Mouse (Mus musculus): Measurements from ENCODE around the gene Ebf4.

The Ebf4 gene

GRCm38 (mm10) chr2:130294936-130295277 is at the start of gene Ebf4:
TSS of gene Ebf4 (plus strand) at chr2:130295169.
- peak; percentile 10 for DNase-seq (ENCODE audit: low spot score)

- peak; percentile 48 for DNase-seq (ENCODE audit: low spot score)
Observed at GRCm38 (mm10) chr2:130246912-130247311, 48.1 kb upstream of the Ebf4 start.

GRCm38 (mm10) chr2:130248226-130248625 is 46.7 kb upstream of the Ebf4 start:
- DNase-seq (ENCODE audit: low spot score), result no peak

GRCm38 (mm10) chr2:130256762-130257161 is 38.2 kb upstream of the Ebf4 start:
- DNase-seq (ENCODE audit: low spot score), result no peak

GRCm38 (mm10) chr2:130260822-130261221 is 34.1 kb upstream of the Ebf4 start:
- DNase-seq (ENCODE audit: low spot score), result no peak

- no peak for DNase-seq (ENCODE audit: low spot score)
Observed at GRCm38 (mm10) chr2:130261914-130262313, 33.1 kb upstream of the Ebf4 start.

GRCm38 (mm10) chr2:130262398-130262797 is 32.6 kb upstream of the Ebf4 start:
- no peak for DNase-seq (ENCODE audit: low spot score)

- DNase-seq (ENCODE audit: low spot score), result no peak
Observed at GRCm38 (mm10) chr2:130265520-130265919, 29.4 kb upstream of the Ebf4 start.

GRCm38 (mm10) chr2:130268074-130268473 is 26.9 kb upstream of the Ebf4 start:
- no peak for DNase-seq (ENCODE audit: low spot score)

GRCm38 (mm10) chr2:130273732-130274131 is 21.2 kb upstream of the Ebf4 start:
- peak; percentile 11 for DNase-seq (ENCODE audit: low spot score)

- DNase-seq (ENCODE audit: low spot score), result peak; percentile 99
Observed at GRCm38 (mm10) chr2:130274149-130274861, 20.7 kb upstream of the Ebf4 start, which contains the start of gene Nop56. TSS of gene Nop56 (plus strand) at chr2:130274430.

GRCm38 (mm10) chr2:130274862-130275261 is 20.1 kb upstream of the Ebf4 start:
- DNase-seq (ENCODE audit: low spot score), result no peak

GRCm38 (mm10) chr2:130275649-130276048 is 19.3 kb upstream of the Ebf4 start:
- no peak for DNase-seq (ENCODE audit: low spot score)

GRCm38 (mm10) chr2:130279600-130280091 is 15.3 kb upstream of the Ebf4 start:
- no peak for DNase-seq (ENCODE audit: low spot score)

- no peak for DNase-seq (ENCODE audit: low spot score)
Observed at GRCm38 (mm10) chr2:130280224-130280623, 14.7 kb upstream of the Ebf4 start.

- DNase-seq (ENCODE audit: low spot score), result no peak
Observed at GRCm38 (mm10) chr2:130280818-130281217, 14.2 kb upstream of the Ebf4 start.

GRCm38 (mm10) chr2:130283854-130284654 is 10.9 kb upstream of the Ebf4 start, which contains the start of gene Idh3b:
TSS of gene Idh3b (minus strand) at chr2:130284547.
- peak; percentile 88 for DNase-seq (ENCODE audit: low spot score)

- DNase-seq (ENCODE audit: low spot score), result no peak
Observed at GRCm38 (mm10) chr2:130289086-130289485, 5.9 kb upstream of the Ebf4 start.

GRCm38 (mm10) chr2:130291434-130291833 is 3.5 kb upstream of the Ebf4 start:
- DNase-seq (ENCODE audit: low spot score), result peak; percentile 73

GRCm38 (mm10) chr2:130293009-130293408 is 2.0 kb upstream of the Ebf4 start:
- no peak for DNase-seq (ENCODE audit: low spot score)

GRCm38 (mm10) chr2:130293486-130293885 is 1.5 kb upstream of the Ebf4 start:
- no peak for DNase-seq (ENCODE audit: low spot score)

- DNase-seq (ENCODE audit: low spot score), result no peak
Observed at GRCm38 (mm10) chr2:130294218-130294935, 592 bp upstream of the Ebf4 start.

Data from lung, postnatal 25 days (tissue).